Mouse (Mus musculus) CH12.LX (cell line): ENCODE data around the gene Ttc7b. TPM values are rescaled to one million over a fixed set of nuclear protein-coding genes. Genes with fewer than 3 reads are reported as not detected.

Source experiments
- DNase-seq: peaks from one replicate; pipeline ENCODE4 v3.0.0-alpha.2; 2013; ENCODE audit errors: extremely low read depth
- H3K27ac ChIP-seq: 2 replicates; pipeline ENCODE4 v1.5.1; 2012; ENCODE audit warnings: low read depth, mild to moderate bottlenecking, control low read depth, moderate library complexity; ENCODE audit not compliant: insufficient read depth
- H3K27me3 ChIP-seq: replicated peaks from 2 replicates; pipeline ENCODE3; 2012; ENCODE audit warnings: inconsistent platforms
- H3K36me3 ChIP-seq, 2 experiments: replicated peaks in 1 of 2; 2 replicates each; pipeline versions ENCODE3 to v1.6.1; 2012; ENCODE audit warnings: inconsistent platforms in 1 of 2, low read length in 1 of 2, mild to moderate bottlenecking in 1 of 2, mixed read lengths in 1 of 2, moderate library complexity in 1 of 2; ENCODE audit not compliant: control insufficient read depth in 1 of 2, insufficient read depth in 1 of 2
- H3K4me1 ChIP-seq, 2 experiments: 2 replicates each; pipeline ENCODE4 v1.6.1; 2012; ENCODE audit warnings: inconsistent platforms in 1 of 2, moderate library complexity in 1 of 2; ENCODE audit not compliant: insufficient read depth in 2 of 2, control insufficient read depth in 1 of 2
- H3K4me2 ChIP-seq: 2 replicates; pipeline ENCODE4 v1.6.1; 2012; ENCODE audit warnings: low read depth, mild to moderate bottlenecking, control low read depth; ENCODE audit not compliant: poor library complexity, insufficient read depth, severe bottlenecking
- H3K4me3 ChIP-seq, 3 experiments: fragments of 150-350 bp in 1 of 3; sonication (generic) in 1 of 3; replicated peaks in 1 of 3; 2 replicates each; pipeline versions ENCODE3 to v1.5.1; 2011 to 2012; ENCODE audit warnings: low read depth in 2 of 3, low read length in 2 of 3, mild to moderate bottlenecking in 2 of 3, moderate library complexity in 2 of 3, control low read depth in 1 of 3, improper control_type of control experiment in 1 of 3, inconsistent platforms in 1 of 3, mixed read lengths in 1 of 3; ENCODE audit not compliant: poor library complexity in 1 of 3
- H3K79me2 ChIP-seq: replicated peaks from 2 replicates; pipeline ENCODE4 v1.6.1; 2012; ENCODE audit warnings: mild to moderate bottlenecking, moderate library complexity; ENCODE audit not compliant: control insufficient read depth, poor library complexity, insufficient read depth, severe bottlenecking; ENCODE audit errors: extremely low read depth
- H3K9ac ChIP-seq: 2 replicates; pipeline ENCODE4 v1.6.1; 2012; ENCODE audit warnings: low read depth, mild to moderate bottlenecking, control low read depth, moderate library complexity; ENCODE audit not compliant: insufficient read depth
- H3K9me3 ChIP-seq: replicated peaks from 2 replicates; pipeline ENCODE3; 2012; ENCODE audit warnings: low read length, inconsistent platforms, mixed read lengths
- BHLHE40 ChIP-seq: IDR thresholded peaks from 2 replicates; pipeline ENCODE4 v1.6.1; 2011; ENCODE audit warnings: mild to moderate bottlenecking, low read depth, low read length, improper control_type of control experiment
- CHD1 ChIP-seq: IDR thresholded peaks from 2 replicates; pipeline ENCODE4 v1.6.1; 2012; ENCODE audit warnings: low read depth, low read length, improper control_type of control experiment, inconsistent platforms
- CHD2 ChIP-seq: IDR thresholded peaks from 2 replicates; pipeline ENCODE4 v1.6.1; 2011; ENCODE audit warnings: low read length, improper control_type of control experiment
- CTCF ChIP-seq, 2 experiments: IDR thresholded peaks in 1 of 2; conservative IDR thresholded peaks in 1 of 2; 2 replicates each; pipeline ENCODE4 v1.5.1; 2011 to 2012; ENCODE audit warnings: low read depth in 2 of 2, low read length in 2 of 2, improper control_type of control experiment in 1 of 2, inconsistent platforms in 1 of 2, mild to moderate bottlenecking in 1 of 2, moderate library complexity in 1 of 2
- E2F4 ChIP-seq: IDR thresholded peaks from 2 replicates; pipeline ENCODE4 v1.6.1; 2011; ENCODE audit warnings: low read depth, low read length, improper control_type of control experiment; ENCODE audit not compliant: insufficient replicate concordance
- ELF1 ChIP-seq: IDR thresholded peaks from 2 replicates; pipeline ENCODE4 v1.6.1; 2014; ENCODE audit warnings: low read depth, mild to moderate bottlenecking, inconsistent platforms, low read length, improper control_type of control experiment
- EP300 ChIP-seq: IDR thresholded peaks from 2 replicates; pipeline ENCODE4 v1.6.1; 2011; ENCODE audit warnings: low read length, improper control_type of control experiment
- ETS1 ChIP-seq: conservative IDR thresholded peaks from 2 replicates; pipeline ENCODE4 v1.6.1; 2012; ENCODE audit warnings: low read depth, mild to moderate bottlenecking, inconsistent platforms, low read length, improper control_type of control experiment, moderate library complexity
- HCFC1 ChIP-seq: IDR thresholded peaks from 2 replicates; pipeline ENCODE4 v1.6.1; 2012; ENCODE audit warnings: low read depth, mild to moderate bottlenecking, inconsistent platforms, low read length, improper control_type of control experiment
- JUN ChIP-seq: IDR thresholded peaks from 2 replicates; pipeline ENCODE4 v1.6.1; 2011; ENCODE audit warnings: low read depth, mild to moderate bottlenecking, low read length, improper control_type of control experiment, moderate library complexity; ENCODE audit not compliant: insufficient read depth
- JUND ChIP-seq: conservative IDR thresholded peaks from 2 replicates; pipeline ENCODE4 v1.6.1; 2011; ENCODE audit warnings: low read depth, low read length, improper control_type of control experiment
- KAT2A ChIP-seq: IDR thresholded peaks from 2 replicates; pipeline ENCODE4 v1.6.1; 2012; ENCODE audit warnings: low read length, improper control_type of control experiment, inconsistent platforms; ENCODE audit not compliant: insufficient replicate concordance
- MAX ChIP-seq: IDR thresholded peaks from 2 replicates; pipeline ENCODE4 v1.6.1; 2011; ENCODE audit warnings: low read length, improper control_type of control experiment
- MEF2A ChIP-seq: IDR thresholded peaks from 2 replicates; pipeline ENCODE4 v1.6.1; 2014; ENCODE audit warnings: low read depth, mild to moderate bottlenecking, inconsistent platforms, low read length, improper control_type of control experiment, borderline replicate concordance
- MXI1 ChIP-seq: IDR thresholded peaks from 2 replicates; pipeline ENCODE4 v1.6.1; 2011; ENCODE audit warnings: mild to moderate bottlenecking, low read depth, low read length, improper control_type of control experiment
- NELFE ChIP-seq: IDR thresholded peaks from 2 replicates; pipeline ENCODE4 v1.6.1; 2011; ENCODE audit warnings: low read depth, low read length, improper control_type of control experiment
- PAX5 ChIP-seq: IDR thresholded peaks from 2 replicates; pipeline ENCODE4 v1.6.1; 2012; ENCODE audit warnings: low read length, inconsistent platforms, mixed read lengths
- POLR2AphosphoS2 ChIP-seq: IDR thresholded peaks from 2 replicates; pipeline ENCODE4 v1.6.1; 2011; ENCODE audit warnings: low read depth, low read length, improper control_type of control experiment
- RAD21 ChIP-seq: IDR thresholded peaks from 2 replicates; pipeline ENCODE4 v1.6.1; 2011; ENCODE audit warnings: low read depth, mild to moderate bottlenecking, low read length, improper control_type of control experiment, moderate library complexity
- RCOR1 ChIP-seq: conservative IDR thresholded peaks from 2 replicates; pipeline ENCODE4 v1.6.1; 2012; ENCODE audit warnings: low read depth, mild to moderate bottlenecking, inconsistent platforms, low read length, improper control_type of control experiment
- SIN3A ChIP-seq: IDR thresholded peaks from 2 replicates; pipeline ENCODE4 v1.6.1; 2012; ENCODE audit warnings: low read length, improper control_type of control experiment, inconsistent platforms
- TBP ChIP-seq: conservative IDR thresholded peaks from 2 replicates; pipeline ENCODE4 v1.6.1; 2011; ENCODE audit warnings: low read depth, low read length, improper control_type of control experiment
- TCF12 ChIP-seq: IDR thresholded peaks from 2 replicates; pipeline ENCODE4 v1.6.1; 2014; ENCODE audit warnings: low read depth, mild to moderate bottlenecking, inconsistent platforms, low read length, improper control_type of control experiment
- UBTF ChIP-seq: IDR thresholded peaks from 2 replicates; pipeline ENCODE4 v1.6.1; 2012; ENCODE audit warnings: low read depth, mild to moderate bottlenecking, inconsistent platforms, low read length, improper control_type of control experiment, moderate library complexity
- USF1 ChIP-seq: IDR thresholded peaks from 2 replicates; pipeline ENCODE4 v1.6.1; 2014; ENCODE audit warnings: low read depth, mild to moderate bottlenecking, inconsistent platforms, low read length, improper control_type of control experiment
- ZC3H11A ChIP-seq: IDR thresholded peaks from 2 replicates; pipeline ENCODE4 v1.6.1; 2012; ENCODE audit warnings: low read depth, mild to moderate bottlenecking, inconsistent platforms, low read length, improper control_type of control experiment
- ZKSCAN1 ChIP-seq: IDR thresholded peaks from 2 replicates; pipeline ENCODE4 v1.6.1; 2012; ENCODE audit warnings: low read depth, inconsistent platforms, low read length, improper control_type of control experiment, borderline replicate concordance
- ZMIZ1 ChIP-seq: IDR thresholded peaks from 2 replicates; pipeline ENCODE4 v1.6.1; 2012; ENCODE audit warnings: low read depth, mild to moderate bottlenecking, inconsistent platforms, low read length, improper control_type of control experiment
- dilution Hi-C: fragments of 300-500 bp; cut with MboI; formaldehyde crosslinking; loops from 2 replicates; pipeline ENCODE4 v1.14.3; 2020; ENCODE audit warnings: low sequenced_read_pairs; ENCODE audit not compliant: extremely low pct_unique_long_range_greater_than_20kb, extremely low pct_ligation_motif_present
- in situ Hi-C: fragments of 300-500 bp; cut with MboI; formaldehyde crosslinking; loops from 3 replicates; pipeline ENCODE4 v1.14.3; 2019; ENCODE audit warnings: low sequenced_read_pairs, low pct_ligation_motif_present, low pct_unique_long_range_greater_than_20kb, mixed read lengths
- polyA plus RNA-seq: library from polyadenylated mRNA; unstranded; fragments of >175 nt; gene quantifications from 2 replicates; pipeline ENCODE4 v1.2.1, GENCODE M21; 2012; ENCODE audit warnings: low read depth; ENCODE audit not compliant: insufficient read length
- total RNA-seq, 2 experiments: library from RNA; depleted of rRNA; stranded (reverse); fragments of 300-350 nt in 1 of 2; fragments of >200 nt in 1 of 2; gene quantifications; 2 replicates each; pipeline ENCODE4 v1.2.3; 2012 to 2014

Gene Ttc7b
- total and polyA plus RNA-seq, 3 experiments: 7.8 to 18.3 (median 12.7) TPM

- no peak for TF ChIP-seq TBP
- no peak for TF ChIP-seq CHD2
- no peak for TF ChIP-seq EP300
- TF ChIP-seq USF1: no peak
- TF ChIP-seq BHLHE40: no peak
- no peak for TF ChIP-seq ZC3H11A
- no peak for TF ChIP-seq KAT2A
- TF ChIP-seq ZKSCAN1: no peak
- TF ChIP-seq TCF12: no peak
- no peak for TF ChIP-seq CTCF (conservative IDR thresholded peaks at IDR 0.05 in 1 of 2, IDR thresholded peaks at IDR 0.05 in 1 of 2; ENCODE audit: low read depth in 2 of 2, low read length in 2 of 2)
- TF ChIP-seq ZMIZ1: no peak
- no peak for TF ChIP-seq NELFE
- no peak for TF ChIP-seq MEF2A
- no peak for TF ChIP-seq MXI1
- no peak for TF ChIP-seq ELF1
- TF ChIP-seq HCFC1: no peak
- no peak for TF ChIP-seq JUN
- no peak for TF ChIP-seq SIN3A
- TF ChIP-seq CHD1: no peak
- TF ChIP-seq, all 38 proteins: peak for 0
- H3K36me3 ChIP-seq: no peaks in the 10 kb centered on the region
- no peak overlapping the region for H3K9ac ChIP-seq
- no peak for DNase-seq
- no peaks in the 10 kb centered on the region for H3K79me2 ChIP-seq
- H3K27me3 ChIP-seq: peaks cover 52% of the 10 kb centered on the region
- H3K27ac ChIP-seq: no peak overlapping the region
- peaks cover 2 to 3% of the 10 kb centered on the region in 2 experiments; a peak in 1 of 4 replicates for H3K4me1 ChIP-seq
- H3K9me3 ChIP-seq: no peaks in the 10 kb centered on the region
- in situ Hi-C loops: no loop called here
- H3K4me2 ChIP-seq: no peak overlapping the region
- dilution Hi-C loops: no loop called here
- no peak overlapping the region for H3K4me3 ChIP-seq
These were observed 254.9 kb downstream of the Ttc7b start for GRCm38 (mm10) chr12:100265546-100266309.

- Histone ChIP-seq H3K9me3 (no peaks in the 10 kb centered on the region), H3K36me3 (no peaks in the 10 kb centered on the region), H3K4me1 (peaks cover 2 to 3% of the 10 kb centered on the region in 2 experiments; a peak in 1 of 4 replicates), H3K27ac (no peak overlapping the region), H3K9ac (no peak overlapping the region)
- dilution Hi-C loops: no loop called here
- in situ Hi-C loops: no loop called here
- TF ChIP-seq ZKSCAN1 (no peak), MEF2A (no peak), UBTF (no peak), MAX (no peak), PAX5 (no peak), CHD2 (no peak), BHLHE40 (no peak), POLR2AphosphoS2 (no peak), RCOR1 (no peak), JUN (no peak), JUND (no peak), ZC3H11A (no peak), NELFE (no peak), USF1 (no peak), RAD21 (no peak), EP300 (no peak), ETS1 (no peak), E2F4 (no peak)
- TF ChIP-seq, all 38 proteins: peak for 0
- Histone ChIP-seq H3K79me2 (no peaks in the 10 kb centered on the region), H3K4me2 (no peak overlapping the region), H3K27me3 (peaks cover 53% of the 10 kb centered on the region), H3K4me3 (no peak overlapping the region)
- no peak for DNase-seq
These were observed 255.7 kb downstream of the Ttc7b start for GRCm38 (mm10) chr12:100264941-100265340.
